Mouse (Mus musculus) limb, embryonic 13.5 days (tissue): ENCODE measurements at regions not wholly inside any gene's neighbourhood (a gene's known extent, or its start where the extent isn't known, plus 50 kb on each side); places are given as distances from the start of the nearest gene placed in this dataset.

Experiments used
- ATAC-seq: fragments of 200-750 bp; cut with Nextera tagmentation; 2 replicates; pipeline ENCODE4 v1.8.0; 2017; ENCODE audit warnings: low read depth, moderate number of reproducible peaks, moderate TSS enrichment; ENCODE audit not compliant: low FRiP score
- H3K27ac ChIP-seq: fragments of 300-500 bp; sonication (generic); 2 replicates; pipeline ENCODE4 v1.5.1; 2015; ENCODE audit warnings: inconsistent platforms, mild to moderate bottlenecking, moderate library complexity
- H3K27me3 ChIP-seq: fragments of 300-500 bp; sonication (generic); 2 replicates; pipeline ENCODE4 v1.6.1; 2015; ENCODE audit warnings: mild to moderate bottlenecking, inconsistent platforms
- H3K36me3 ChIP-seq: fragments of 300-500 bp; sonication (generic); 2 replicates; pipeline ENCODE4 v1.6.1; 2015; ENCODE audit warnings: inconsistent platforms, mild to moderate bottlenecking, moderate library complexity
- H3K4me1 ChIP-seq: fragments of 300-500 bp; sonication (generic); 2 replicates; pipeline ENCODE4 v1.6.1; 2015; ENCODE audit warnings: inconsistent platforms
- H3K4me2 ChIP-seq: fragments of 300-500 bp; sonication (generic); replicated peaks from 2 replicates; pipeline ENCODE4 v1.6.1; 2015; ENCODE audit warnings: inconsistent platforms, mild to moderate bottlenecking, moderate library complexity
- H3K4me3 ChIP-seq: fragments of 300-500 bp; sonication (generic); 2 replicates; pipeline ENCODE4 v1.5.1; 2015; ENCODE audit warnings: moderate library complexity, mild to moderate bottlenecking, inconsistent platforms
- H3K9ac ChIP-seq: fragments of 300-500 bp; sonication (generic); 2 replicates; pipeline ENCODE4 v1.6.1; 2015; ENCODE audit warnings: mild to moderate bottlenecking, inconsistent platforms
- H3K9me3 ChIP-seq: fragments of 300-500 bp; sonication (generic); 2 replicates; pipeline ENCODE4 v1.6.1; 2016; ENCODE audit warnings: inconsistent platforms
- WGBS: fragments of 180-500 bp; shearing (Covaris S2); methylation state at CpG from one replicate; pipeline ENCODE4 v1.1.7; 2015; 5-methylcytosine and 5-hydroxymethylcytosine counted together

GRCm38 (mm10) chr12:69502706-69503070, 80.1 kb downstream of the Vcpkmt start:
- 57% methylated on average over 6 of the region's 6 CpGs for WGBS
- peaks cover 26% of the 10 kb centered on the region for H3K4me1 ChIP-seq
- H3K9ac ChIP-seq = peak overlapping the region; percentile 54
- H3K27me3 ChIP-seq = no peaks in the 10 kb centered on the region
- no peaks in the 10 kb centered on the region for H3K9me3 ChIP-seq
- ATAC-seq = peak; percentile 45; the same call in 1 of the 2 replicates
- no peaks in the 10 kb centered on the region for H3K36me3 ChIP-seq
- peak overlapping the region; percentile 91 for H3K27ac ChIP-seq
- peak overlapping the region; percentile 5; the same call in 1 of the 2 replicates for H3K4me3 ChIP-seq
- H3K4me2 ChIP-seq = peak overlapping the region; percentile 49

GRCm38 (mm10) chr12:69501783-69502705, 80.8 kb downstream of the Vcpkmt start:
- H3K27me3 ChIP-seq = no peaks in the 10 kb centered on the region
- 15% methylated on average over 20 of the region's 20 CpGs for WGBS
- H3K9me3 ChIP-seq = no peaks in the 10 kb centered on the region
- peak overlapping the region; percentile 5; the same call in 1 of the 2 replicates for H3K4me3 ChIP-seq
- peak overlapping the region; percentile 49 for H3K4me2 ChIP-seq
- ATAC-seq = peak; percentile 82
- peak overlapping the region; percentile 54 for H3K9ac ChIP-seq
- H3K36me3 ChIP-seq = no peaks in the 10 kb centered on the region
- peak overlapping the region; percentile 91 for H3K27ac ChIP-seq
- peaks cover 33% of the 10 kb centered on the region for H3K4me1 ChIP-seq

GRCm38 (mm10) chr12:69501346-69501730, 81.5 kb downstream of the Vcpkmt start:
- peaks cover 39% of the 10 kb centered on the region for H3K4me1 ChIP-seq
- H3K27ac ChIP-seq = peak overlapping the region; percentile 91
- H3K36me3 ChIP-seq = no peaks in the 10 kb centered on the region
- H3K4me2 ChIP-seq = peak overlapping the region; percentile 49
- H3K9ac ChIP-seq = no peak overlapping the region
- no peaks in the 10 kb centered on the region for H3K27me3 ChIP-seq
- WGBS = 34% methylated on average over 2 of the region's 2 CpGs
- ATAC-seq = no peak
- H3K4me3 ChIP-seq = 0 out of 2 replicates have a peak overlapping the region, but pooled peaks have one; percentile 1
- H3K9me3 ChIP-seq = no peaks in the 10 kb centered on the region

GRCm38 (mm10) chr12:69500600-69501345, 82.1 kb downstream of the Vcpkmt start:
- no peak overlapping the region for H3K9ac ChIP-seq
- 68% methylated on average over 15 of the region's 15 CpGs for WGBS
- no peaks in the 10 kb centered on the region for H3K27me3 ChIP-seq
- no peaks in the 10 kb centered on the region for H3K36me3 ChIP-seq
- peak overlapping the region; percentile 91 for H3K27ac ChIP-seq
- no peak overlapping the region for H3K4me3 ChIP-seq
- ATAC-seq = no peak
- no peaks in the 10 kb centered on the region for H3K9me3 ChIP-seq
- H3K4me1 ChIP-seq = peaks cover 41% of the 10 kb centered on the region
- no peak overlapping the region for H3K4me2 ChIP-seq

- H3K27ac ChIP-seq = peak overlapping the region; percentile 58
- no peak overlapping the region for H3K4me3 ChIP-seq
- H3K36me3 ChIP-seq = no peaks in the 10 kb centered on the region
- WGBS = 65% methylated on average over 7 of the region's 7 CpGs
- 0 out of 2 replicates have a peak overlapping the region, but pooled peaks have one; percentile 4 for H3K4me2 ChIP-seq
- peak; percentile 34 for ATAC-seq
- peaks cover 37% of the 10 kb centered on the region for H3K4me1 ChIP-seq
- H3K9me3 ChIP-seq = no peaks in the 10 kb centered on the region
- H3K27me3 ChIP-seq = no peaks in the 10 kb centered on the region
- H3K9ac ChIP-seq = no peak overlapping the region
These were observed 85.7 kb downstream of the Vcpkmt start for GRCm38 (mm10) chr12:69497121-69497520.

GRCm38 (mm10) chr12:69496341-69496904, 86.4 kb downstream of the Vcpkmt start:
- 71% methylated on average over 6 of the region's 6 CpGs for WGBS
- H3K27ac ChIP-seq = no peak overlapping the region
- no peak for ATAC-seq
- H3K4me3 ChIP-seq = no peak overlapping the region
- peaks cover 30% of the 10 kb centered on the region for H3K4me1 ChIP-seq
- H3K9me3 ChIP-seq = no peaks in the 10 kb centered on the region
- no peak overlapping the region for H3K4me2 ChIP-seq
- no peaks in the 10 kb centered on the region for H3K27me3 ChIP-seq
- H3K9ac ChIP-seq = no peak overlapping the region
- no peaks in the 10 kb centered on the region for H3K36me3 ChIP-seq

- H3K4me2 ChIP-seq = no peak overlapping the region
- peaks cover 24% of the 10 kb centered on the region for H3K4me1 ChIP-seq
- no peak for ATAC-seq
- no peak overlapping the region for H3K4me3 ChIP-seq
- no peaks in the 10 kb centered on the region for H3K9me3 ChIP-seq
- 92% methylated on average over 5 of the region's 5 CpGs for WGBS
- H3K9ac ChIP-seq = no peak overlapping the region
- no peaks in the 10 kb centered on the region for H3K27me3 ChIP-seq
- no peaks in the 10 kb centered on the region for H3K36me3 ChIP-seq
- no peak overlapping the region for H3K27ac ChIP-seq
These were observed 87.1 kb downstream of the Vcpkmt start for GRCm38 (mm10) chr12:69495776-69496175.

- Histone ChIP-seq H3K4me3 (no peak overlapping the region), H3K36me3 (no peaks in the 10 kb centered on the region), H3K27me3 (no peaks in the 10 kb centered on the region), H3K9me3 (no peaks in the 10 kb centered on the region), H3K9ac (no peak overlapping the region), H3K27ac (no peak overlapping the region), H3K4me1 (peaks cover 21% of the 10 kb centered on the region), H3K4me2 (no peak overlapping the region)
- no peak for ATAC-seq
- WGBS = 70% methylated on average over 8 of the region's 8 CpGs
These were observed 88.2 kb downstream of the Vcpkmt start for GRCm38 (mm10) chr12:69494648-69495047.

- Histone ChIP-seq H3K9me3 (no peaks in the 10 kb centered on the region), H3K4me2 (no peak overlapping the region), H3K27me3 (no peaks in the 10 kb centered on the region), H3K4me3 (no peak overlapping the region), H3K4me1 (peaks cover 14% of the 10 kb centered on the region), H3K27ac (no peak overlapping the region), H3K36me3 (no peaks in the 10 kb centered on the region), H3K9ac (no peak overlapping the region)
- no peak for ATAC-seq
- WGBS = 90% methylated on average over 10 of the region's 10 CpGs
These were observed 93.1 kb downstream of the Vcpkmt start for GRCm38 (mm10) chr12:69489686-69490085.

- H3K9ac ChIP-seq = no peak overlapping the region
- no peak overlapping the region for H3K27ac ChIP-seq
- H3K4me1 ChIP-seq = peaks cover 16% of the 10 kb centered on the region
- 0 out of 2 replicates have a peak, but pooled peaks cover 3% of the 10 kb centered on the region for H3K9me3 ChIP-seq
- H3K27me3 ChIP-seq = no peaks in the 10 kb centered on the region
- no peak overlapping the region for H3K4me2 ChIP-seq
- H3K4me3 ChIP-seq = no peak overlapping the region
- no peak for ATAC-seq
- 82% methylated on average over 8 of the region's 8 CpGs for WGBS
- H3K36me3 ChIP-seq = no peaks in the 10 kb centered on the region
These were observed 95.9 kb downstream of the Vcpkmt start for GRCm38 (mm10) chr12:69486903-69487302.

GRCm38 (mm10) chr12:69485652-69486651, 96.9 kb downstream of the Vcpkmt start:
- 39% methylated on average over 14 of the region's 14 CpGs for WGBS
- Histone ChIP-seq H3K27ac (no peak overlapping the region), H3K4me3 (no peak overlapping the region), H3K9ac (no peak overlapping the region), H3K4me1 (peaks cover 22% of the 10 kb centered on the region), H3K27me3 (no peaks in the 10 kb centered on the region), H3K9me3 (0 out of 2 replicates have a peak, but pooled peaks cover 3% of the 10 kb centered on the region), H3K36me3 (no peaks in the 10 kb centered on the region), H3K4me2 (peak overlapping the region; percentile 30; the same call in 1 of the 2 replicates)
- no peak for ATAC-seq
